Mouse (Mus musculus): Measurements from ENCODE around the gene Daglb. TPM values are rescaled to one million over a fixed set of nuclear protein-coding genes. Genes with fewer than 3 reads are reported as not detected.
"Not testable (repeated sequence)": the region's sequence is repeated elsewhere in the genome, so short reads cannot be mapped to it uniquely, and the experiment has no call there.

Daglb gene
- polyA plus RNA-seq, 1 experiment from 2014 or later, result 23.3 TPM

DNA sequence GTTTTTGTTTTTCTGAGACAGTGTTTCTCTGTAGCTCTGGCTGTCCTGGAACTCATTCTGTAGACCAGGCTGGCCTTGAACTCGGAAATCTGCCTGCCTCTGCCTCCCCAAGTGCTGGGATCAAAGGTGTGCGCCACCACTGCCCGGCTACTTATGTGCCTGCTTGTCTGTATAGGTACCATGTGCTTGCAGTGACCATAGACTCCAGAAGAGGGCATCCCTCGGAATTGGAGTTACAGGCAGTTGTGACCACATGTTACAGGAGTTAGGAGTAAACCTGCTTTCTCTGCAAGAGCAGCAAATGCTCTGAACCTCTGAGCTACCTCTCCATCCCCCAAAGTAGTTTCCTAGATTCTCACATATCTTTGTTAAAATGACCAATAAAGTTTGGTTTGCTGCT lies 27.4 kb downstream of the Daglb start:
- 92% methylated on average over 4 of the region's 4 CpGs for WGBS
- Histone ChIP-seq H3K36me3 (replicated peaks) (peaks cover 18% of the 10 kb centered on the region; the same call in 1 of the 2 replicates), H3K27me3 (replicated peaks) (no peaks in the 10 kb centered on the region), H3K9me3 (no peaks in the 10 kb centered on the region), H3K4me1 (no peaks in the 10 kb centered on the region), H3K27ac (no peak overlapping the region), H3K9ac (no peak overlapping the region), H3K4me2 (no peak overlapping the region), H3K4me3 (no peak overlapping the region)
- ATAC-seq (replicated peaks), result no peak

- Histone ChIP-seq H3K36me3 (replicated peaks) (peaks cover 12% of the 10 kb centered on the region; the same call in 1 of the 2 replicates), H3K4me2 (no peak overlapping the region), H3K27me3 (replicated peaks) (no peaks in the 10 kb centered on the region), H3K4me1 (no peaks in the 10 kb centered on the region), H3K9ac (no peak overlapping the region), H3K27ac (no peak overlapping the region), H3K9me3 (no peaks in the 10 kb centered on the region), H3K4me3 (no peak overlapping the region)
- no peak for ATAC-seq (replicated peaks)
- 90% methylated on average over 10 of the region's 10 CpGs for WGBS
Measured at GRCm38 (mm10) chr5:143493163-143493562, 28.8 kb downstream of the Daglb start.

DNA sequence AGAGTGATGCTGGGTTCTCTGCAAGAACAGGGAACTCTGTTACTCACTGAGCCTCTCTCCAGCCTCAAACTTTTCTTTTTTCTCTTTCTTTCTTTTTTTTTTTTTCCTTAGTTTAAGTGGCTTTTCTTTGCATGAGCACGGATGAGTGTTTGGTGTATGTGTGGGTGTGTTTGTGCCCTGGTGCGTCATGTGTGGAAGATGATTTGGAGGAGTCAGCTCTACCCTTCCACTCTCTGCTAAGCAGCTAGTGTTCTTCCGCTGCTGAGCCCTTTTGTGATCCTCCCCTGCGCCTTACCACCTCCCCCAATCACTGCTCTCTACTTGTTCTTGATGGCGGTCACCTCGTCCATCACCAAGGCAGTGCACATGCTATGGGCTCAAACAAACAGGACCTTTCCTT lies 31.3 kb downstream of the Daglb start:
- H3K36me3 ChIP-seq (replicated peaks), result peaks cover 12% of the 10 kb centered on the region; the same call in 1 of the 2 replicates
- H3K27me3 ChIP-seq (replicated peaks), result no peaks in the 10 kb centered on the region
- no peak overlapping the region for H3K9ac ChIP-seq
- H3K9me3 ChIP-seq, result no peaks in the 10 kb centered on the region
- ATAC-seq (replicated peaks), result no peak
- H3K27ac ChIP-seq, result no peak overlapping the region
- no peaks in the 10 kb centered on the region for H3K4me1 ChIP-seq
- WGBS, result 91% methylated on average over 6 of the region's 6 CpGs
- no peak overlapping the region for H3K4me3 ChIP-seq
- no peak overlapping the region for H3K4me2 ChIP-seq

GRCm38 (mm10) chr5:143497451-143497850 lies 33.1 kb downstream of the Daglb start:
- H3K4me2 ChIP-seq, result no peak overlapping the region
- ATAC-seq (replicated peaks), result no peak
- no peaks in the 10 kb centered on the region for H3K4me1 ChIP-seq
- no peak overlapping the region for H3K9ac ChIP-seq
- peaks cover 15% of the 10 kb centered on the region for H3K36me3 ChIP-seq (replicated peaks)
- no peaks in the 10 kb centered on the region for H3K9me3 ChIP-seq
- H3K4me3 ChIP-seq, result no peak overlapping the region
- 83% methylated on average over 3 of the region's 3 CpGs for WGBS
- H3K27ac ChIP-seq, result no peak overlapping the region
- H3K27me3 ChIP-seq (replicated peaks), result no peaks in the 10 kb centered on the region

DNA sequence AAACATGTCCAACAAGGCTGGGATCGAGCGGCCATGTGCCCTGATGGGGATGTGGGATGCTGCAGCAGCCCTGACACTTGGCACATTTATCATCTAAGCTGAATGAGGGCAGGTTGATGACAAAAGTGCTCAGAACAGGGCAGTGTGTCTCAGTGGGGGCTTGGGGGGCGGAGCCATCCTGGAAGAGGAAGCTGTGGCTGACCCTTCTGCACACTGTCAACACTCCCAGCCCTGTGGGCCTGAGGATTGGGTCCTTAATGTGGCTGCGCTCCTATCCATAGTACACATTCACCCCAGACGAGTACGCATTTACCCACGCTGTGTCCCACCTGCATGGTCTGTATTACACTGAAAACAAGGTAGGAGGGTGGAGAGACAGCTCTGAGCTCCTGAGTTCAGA lies 34.8 kb downstream of the Daglb start:
- no peak overlapping the region for H3K27ac ChIP-seq
- peaks cover 12% of the 10 kb centered on the region for H3K36me3 ChIP-seq (replicated peaks)
- H3K4me3 ChIP-seq, result no peak overlapping the region
- no peak for ATAC-seq (replicated peaks)
- 91% methylated on average over 7 of the region's 7 CpGs for WGBS
- no peaks in the 10 kb centered on the region for H3K27me3 ChIP-seq (replicated peaks)
- no peak overlapping the region for H3K9ac ChIP-seq
- no peaks in the 10 kb centered on the region for H3K4me1 ChIP-seq
- no peaks in the 10 kb centered on the region for H3K9me3 ChIP-seq
- no peak overlapping the region for H3K4me2 ChIP-seq

- peaks cover 10% of the 10 kb centered on the region for H3K36me3 ChIP-seq (replicated peaks)
- no peak overlapping the region for H3K4me3 ChIP-seq
- WGBS, result 91% methylated on average over 4 of the region's 4 CpGs
- no peak for ATAC-seq (replicated peaks)
- H3K27ac ChIP-seq, result no peak overlapping the region
- H3K9ac ChIP-seq, result no peak overlapping the region
- no peaks in the 10 kb centered on the region for H3K4me1 ChIP-seq
- no peaks in the 10 kb centered on the region for H3K27me3 ChIP-seq (replicated peaks)
- H3K9me3 ChIP-seq, result no peaks in the 10 kb centered on the region
- no peak overlapping the region for H3K4me2 ChIP-seq
Measured at GRCm38 (mm10) chr5:143499686-143500085, 35.3 kb downstream of the Daglb start.

GRCm38 (mm10) chr5:143500711-143501110 lies 36.3 kb downstream of the Daglb start:
- peaks cover 13% of the 10 kb centered on the region for H3K36me3 ChIP-seq (replicated peaks)
- not testable (repeated sequence) for H3K27ac ChIP-seq; H3K4me3 ChIP-seq; H3K4me2 ChIP-seq; H3K4me1 ChIP-seq; H3K9ac ChIP-seq; H3K27me3 ChIP-seq (replicated peaks); H3K9me3 ChIP-seq; ATAC-seq (replicated peaks)
- WGBS, result 87% methylated on average over 14 of the region's 14 CpGs

- H3K4me3 ChIP-seq, result no peak overlapping the region
- no peak for ATAC-seq (replicated peaks)
- H3K4me1 ChIP-seq, result no peaks in the 10 kb centered on the region
- H3K27me3 ChIP-seq (replicated peaks), result no peaks in the 10 kb centered on the region
- H3K9me3 ChIP-seq, result no peaks in the 10 kb centered on the region
- H3K4me2 ChIP-seq, result no peak overlapping the region
- no peak overlapping the region for H3K27ac ChIP-seq
- no peak overlapping the region for H3K9ac ChIP-seq
- peaks cover 13% of the 10 kb centered on the region for H3K36me3 ChIP-seq (replicated peaks)
- WGBS, result 92% methylated on average over 8 of the region's 8 CpGs
Measured at GRCm38 (mm10) chr5:143501140-143501539, 36.8 kb downstream of the Daglb start.

- no peak overlapping the region for H3K4me3 ChIP-seq
- no peaks in the 10 kb centered on the region for H3K9me3 ChIP-seq
- no peak overlapping the region for H3K9ac ChIP-seq
- ATAC-seq (replicated peaks), result no peak
- no peaks in the 10 kb centered on the region for H3K27me3 ChIP-seq (replicated peaks)
- H3K36me3 ChIP-seq (replicated peaks), result peaks cover 13% of the 10 kb centered on the region
- no peak overlapping the region for H3K27ac ChIP-seq
- WGBS, result 83% methylated on average over 2 of the region's 2 CpGs
- H3K4me1 ChIP-seq, result no peaks in the 10 kb centered on the region
- no peak overlapping the region for H3K4me2 ChIP-seq
Measured at GRCm38 (mm10) chr5:143501649-143502048, 37.3 kb downstream of the Daglb start.

GRCm38 (mm10) chr5:143502899-143503557 lies 38.6 kb downstream of the Daglb start:
- no peaks in the 10 kb centered on the region for H3K27me3 ChIP-seq (replicated peaks)
- ATAC-seq (replicated peaks), result no peak
- H3K9me3 ChIP-seq, result no peaks in the 10 kb centered on the region
- no peak overlapping the region for H3K4me3 ChIP-seq
- H3K36me3 ChIP-seq (replicated peaks), result peaks cover 16% of the 10 kb centered on the region
- no peak overlapping the region for H3K27ac ChIP-seq
- peaks cover 5% of the 10 kb centered on the region; the same call in 1 of the 2 replicates for H3K4me1 ChIP-seq
- no peak overlapping the region for H3K9ac ChIP-seq
- no peak overlapping the region for H3K4me2 ChIP-seq
- 89% methylated on average over 19 of the region's 19 CpGs for WGBS

DNA sequence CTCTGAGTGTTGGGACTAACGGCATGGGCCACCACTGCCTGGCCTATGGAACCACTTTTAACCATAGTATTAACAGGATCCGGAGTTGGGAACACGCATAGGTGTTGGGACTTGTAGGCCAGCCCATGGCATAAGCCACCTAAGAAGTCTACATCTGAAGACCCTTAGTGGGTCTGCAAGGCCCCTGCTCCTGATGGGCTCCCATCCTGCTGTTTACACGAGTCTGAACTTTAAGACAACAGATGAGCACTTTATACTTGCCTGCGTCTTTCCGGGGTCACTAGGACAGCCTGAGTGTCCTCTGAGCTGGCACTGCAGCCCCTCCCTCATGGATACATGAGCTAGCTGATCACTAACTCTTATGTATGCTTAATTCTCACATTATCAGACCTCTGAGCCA lies 39.4 kb downstream of the Daglb start:
- Histone ChIP-seq H3K4me3 (no peak overlapping the region), H3K27ac (no peak overlapping the region), H3K4me2 (no peak overlapping the region), H3K4me1 (peaks cover 11% of the 10 kb centered on the region; the same call in 1 of the 2 replicates), H3K9me3 (no peaks in the 10 kb centered on the region), H3K27me3 (replicated peaks) (no peaks in the 10 kb centered on the region), H3K9ac (no peak overlapping the region), H3K36me3 (replicated peaks) (peaks cover 16% of the 10 kb centered on the region)
- WGBS, result 95% methylated on average over 6 of the region's 6 CpGs
- no peak for ATAC-seq (replicated peaks)

DNA sequence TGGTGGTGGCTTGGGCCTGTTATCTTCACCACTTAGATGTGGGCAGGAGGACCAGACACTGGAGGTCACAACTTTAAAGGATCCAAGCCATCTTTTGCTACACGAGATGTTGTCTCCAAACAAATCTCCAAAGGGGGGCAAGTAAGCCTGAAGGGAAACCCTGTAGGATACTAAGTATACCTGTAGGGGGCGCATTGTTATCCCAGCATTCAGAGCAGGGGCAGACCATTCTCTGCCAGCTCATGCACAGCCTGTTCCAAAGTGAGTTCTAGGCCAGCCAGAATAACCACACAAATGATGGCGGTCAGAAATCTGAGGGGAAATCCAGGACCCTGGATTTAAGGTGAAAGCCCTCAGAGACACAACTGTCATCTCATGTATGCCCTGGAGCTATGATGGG lies 40.1 kb downstream of the Daglb start:
- H3K4me3 ChIP-seq, result no peak overlapping the region
- peaks cover 15% of the 10 kb centered on the region for H3K4me1 ChIP-seq
- H3K27ac ChIP-seq, result no peak overlapping the region
- H3K4me2 ChIP-seq, result no peak overlapping the region
- H3K9me3 ChIP-seq, result no peaks in the 10 kb centered on the region
- no peak overlapping the region for H3K9ac ChIP-seq
- 63% methylated on average over 3 of the region's 3 CpGs for WGBS
- H3K27me3 ChIP-seq (replicated peaks), result no peaks in the 10 kb centered on the region
- peaks cover 16% of the 10 kb centered on the region for H3K36me3 ChIP-seq (replicated peaks)
- no peak for ATAC-seq (replicated peaks)

DNA sequence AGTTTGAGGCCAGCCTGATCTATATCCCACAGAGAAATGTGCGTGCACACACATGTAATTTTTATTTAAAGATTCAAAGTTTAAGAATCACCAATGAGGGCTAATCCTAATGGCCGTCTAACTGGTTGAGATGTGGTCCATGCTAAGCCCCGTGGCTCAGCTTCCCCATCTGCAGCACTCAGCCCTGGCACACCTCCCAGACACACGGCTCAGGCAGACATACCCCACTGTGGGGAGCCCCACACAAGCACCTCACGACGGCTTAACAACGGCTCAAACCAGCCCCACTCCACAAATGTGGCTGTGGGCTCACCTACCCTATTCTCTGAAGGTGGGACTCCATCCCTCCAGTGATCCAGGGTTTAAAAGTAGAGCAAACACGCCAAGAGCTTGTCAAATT lies 40.7 kb downstream of the Daglb start:
- Histone ChIP-seq H3K9ac (no peak overlapping the region), H3K36me3 (replicated peaks) (peaks cover 16% of the 10 kb centered on the region), H3K9me3 (no peaks in the 10 kb centered on the region), H3K4me2 (no peak overlapping the region), H3K27me3 (replicated peaks) (no peaks in the 10 kb centered on the region), H3K4me3 (no peak overlapping the region), H3K27ac (no peak overlapping the region), H3K4me1 (peaks cover 15% of the 10 kb centered on the region)
- WGBS, result 90% methylated on average over 8 of the region's 8 CpGs
- no peak for ATAC-seq (replicated peaks)
